Mouse (Mus musculus): ENCODE measurements around the gene Gm5134. TPM values are rescaled to one million over a fixed set of nuclear protein-coding genes. Genes with fewer than 3 reads are reported as not detected.

The Gm5134 gene
- total and polyA plus RNA-seq, 3 experiments: 0.40 to 1.6 (median 1.0) TPM

- Histone ChIP-seq H3K27ac (ENCODE audit: insufficient read depth, low read depth) (no peak overlapping the region), H3K79me2 (replicated peaks; ENCODE audit: control insufficient read depth, extremely low read depth, insufficient read depth, poor library complexity, severe bottlenecking) (peaks cover 18% of the 10 kb centered on the region), H3K27me3 (replicated peaks) (no peaks in the 10 kb centered on the region), H3K36me3 (replicated peaks in 1 of 2; ENCODE audit: control insufficient read depth in 1 of 2, insufficient read depth in 1 of 2, low read length in 1 of 2) (peaks cover 0 to 3% of the 10 kb centered on the region in 2 experiments), H3K4me3 (replicated peaks in 1 of 3; ENCODE audit: low read depth in 2 of 3, low read length in 2 of 3, poor library complexity in 1 of 3) (no peak overlapping the region), H3K9ac (ENCODE audit: insufficient read depth, low read depth) (no peak overlapping the region), H3K4me2 (ENCODE audit: insufficient read depth, low read depth, poor library complexity, severe bottlenecking) (no peak overlapping the region), H3K4me1 (ENCODE audit: control insufficient read depth in 1 of 2, insufficient read depth in 2 of 2) (peaks cover 13 to 36% of the 10 kb centered on the region in 2 experiments), H3K9me3 (replicated peaks; ENCODE audit: low read length) (peaks cover 7% of the 10 kb centered on the region)
- dilution Hi-C loops (cut with MboI; ENCODE audit: extremely low pct_ligation_motif_present, extremely low pct_unique_long_range_greater_than_20kb, low sequenced_read_pairs) (no loop called here), in situ Hi-C loops (cut with MboI; ENCODE audit: low pct_ligation_motif_present, low pct_unique_long_range_greater_than_20kb, low sequenced_read_pairs) (no loop called here)
- TF ChIP-seq TCF12 (IDR thresholded peaks at IDR 0.05; ENCODE audit: low read depth, low read length) (no peak), SMC3 (IDR thresholded peaks at IDR 0.05; ENCODE audit: low read depth, low read length) (no peak), IRF4 (IDR thresholded peaks at IDR 0.05; ENCODE audit: low read depth, low read length) (no peak), NRF1 (IDR thresholded peaks at IDR 0.05; ENCODE audit: low read depth, low read length) (no peak), PAX5 (IDR thresholded peaks at IDR 0.05; ENCODE audit: low read length) (no peak), UBTF (IDR thresholded peaks at IDR 0.05; ENCODE audit: low read depth, low read length) (no peak), USF1 (IDR thresholded peaks at IDR 0.05; ENCODE audit: low read depth, low read length) (no peak), MYC (IDR thresholded peaks at IDR 0.05; ENCODE audit: low read depth, low read length) (no peak), KAT2A (IDR thresholded peaks at IDR 0.05; ENCODE audit: insufficient replicate concordance, low read length) (no peak), HCFC1 (IDR thresholded peaks at IDR 0.05; ENCODE audit: low read depth, low read length) (no peak)
- DNase-seq (ENCODE audit: extremely low read depth): no peak
Measured at GRCm38 (mm10) chr10:76029276-76029675, 75.0 kb downstream of the Gm5134 start.

- H3K79me2 ChIP-seq (replicated peaks; ENCODE audit: control insufficient read depth, extremely low read depth, insufficient read depth, poor library complexity, severe bottlenecking): peaks cover 30% of the 10 kb centered on the region
- H3K9ac ChIP-seq (ENCODE audit: insufficient read depth, low read depth): no peak overlapping the region
- TF ChIP-seq ZNF384 (IDR thresholded peaks at IDR 0.05; ENCODE audit: low read depth, low read length) (0 out of 2 replicates have a peak, but pooled peaks have one; percentile 32), TCF12 (IDR thresholded peaks at IDR 0.05; ENCODE audit: low read depth, low read length) (no peak)
- no peak overlapping the region for H3K4me3 ChIP-seq (replicated peaks in 1 of 3; ENCODE audit: low read depth in 2 of 3, low read length in 2 of 3, poor library complexity in 1 of 3)
- no peaks in the 10 kb centered on the region for H3K27me3 ChIP-seq (replicated peaks)
- no peak overlapping the region for H3K27ac ChIP-seq (ENCODE audit: insufficient read depth, low read depth)
- no peak for DNase-seq (ENCODE audit: extremely low read depth)
- peaks cover 0 to 10% of the 10 kb centered on the region in 2 experiments for H3K36me3 ChIP-seq (replicated peaks in 1 of 2; ENCODE audit: control insufficient read depth in 1 of 2, insufficient read depth in 1 of 2, low read length in 1 of 2)
- H3K9me3 ChIP-seq (replicated peaks; ENCODE audit: low read length): peaks cover under 1% of the 10 kb centered on the region
- peaks cover 13 to 44% of the 10 kb centered on the region in 2 experiments for H3K4me1 ChIP-seq (ENCODE audit: control insufficient read depth in 1 of 2, insufficient read depth in 2 of 2)
- dilution Hi-C loops (cut with MboI; ENCODE audit: extremely low pct_ligation_motif_present, extremely low pct_unique_long_range_greater_than_20kb, low sequenced_read_pairs): no loop called here
- no peak overlapping the region for H3K4me2 ChIP-seq (ENCODE audit: insufficient read depth, low read depth, poor library complexity, severe bottlenecking)
- in situ Hi-C loops (cut with MboI; ENCODE audit: low pct_ligation_motif_present, low pct_unique_long_range_greater_than_20kb, low sequenced_read_pairs): no loop called here
Measured at GRCm38 (mm10) chr10:76030496-76030895, 76.2 kb downstream of the Gm5134 start.

Data from CH12.LX (cell line).